In genomic region chr6:48021678-48022077, GRCm38 (mm10) we compare ENCODE assay signal across 13 mouse cellular contexts.
"Had no signal": no experiment of that assay in that cellular context is flagged by ENCODE, and none has a peak within 500 bp of the region (broad histone marks: within the 10 kb centered on the region; RNA-seq: fewer than 3 reads in every experiment).

No protein-coding gene starts in this region.

- H3K27ac ChIP-seq: limb, embryonic 13.5 days; liver, embryonic 14.5 days; midbrain, embryonic 10.5 days; midbrain, embryonic 15.5 days; neural tube, embryonic 13.5 days had no signal

- H3K27me3 ChIP-seq: limb, embryonic 13.5 days; midbrain, embryonic 15.5 days; neural tube, embryonic 13.5 days had no signal

- H3K4me3 ChIP-seq: limb, embryonic 13.5 days; midbrain, embryonic 10.5 days; midbrain, embryonic 15.5 days; neural tube, embryonic 13.5 days had no signal

- ATAC-seq: midbrain, embryonic 15.5 days had no signal

- DNase-seq: kidney, adult 8-10 months; kidney, postnatal 25 days; layer of hippocampus, adult 9-11 months; layer of hippocampus, postnatal 36 days; left cerebral cortex, postnatal 4 days; lung, adult 18-20 months; thymus, adult 2 months; thymus, postnatal 25 days had no signal

- H3K4me1 ChIP-seq: limb, embryonic 13.5 days had no signal
